Mouse (Mus musculus) liver, postnatal 0 days (tissue): ENCODE measurements around the gene Hivep3.

ENCODE experiments used
- CTCF ChIP-seq: sonication (generic); IDR thresholded peaks from 2 replicates; pipeline ENCODE4 v1.5.1; 2016; ENCODE audit warnings: antibody characterized with exemption, low read depth
- EP300 ChIP-seq: IDR thresholded peaks from 2 replicates; pipeline ENCODE4 v1.6.1; 2016; ENCODE audit warnings: antibody characterized with exemption, low read depth, mild to moderate bottlenecking

GRCm38 (mm10) chr4:120131441-120132220, 398.0 kb downstream of the Hivep3 start:
- TF ChIP-seq CTCF: no peak
- TF ChIP-seq EP300: no peak
